Mouse (Mus musculus) heart, adult 18-20 months (tissue): ENCODE measurements at regions not wholly inside any gene's neighbourhood (a gene's known extent, or its start where the extent isn't known, plus 50 kb on each side); places are given as distances from the start of the nearest gene placed in this dataset.

Source experiments
- microRNA-seq, 2 experiments: library from miRNA; unstranded; fragments of <30 nt; microRNA quantifications; one replicate each; pipeline ENCODE4 v1.2.0; 2022

Small RNA genes lying in the stretch of these regions (microRNA-seq; reads per million reads assigned to microRNA genes)
- gene Gm23659: 0 reads per million in 2 experiments
